Mouse (Mus musculus): ENCODE measurements around the gene Mtor.

Gene Mtor

DNA sequence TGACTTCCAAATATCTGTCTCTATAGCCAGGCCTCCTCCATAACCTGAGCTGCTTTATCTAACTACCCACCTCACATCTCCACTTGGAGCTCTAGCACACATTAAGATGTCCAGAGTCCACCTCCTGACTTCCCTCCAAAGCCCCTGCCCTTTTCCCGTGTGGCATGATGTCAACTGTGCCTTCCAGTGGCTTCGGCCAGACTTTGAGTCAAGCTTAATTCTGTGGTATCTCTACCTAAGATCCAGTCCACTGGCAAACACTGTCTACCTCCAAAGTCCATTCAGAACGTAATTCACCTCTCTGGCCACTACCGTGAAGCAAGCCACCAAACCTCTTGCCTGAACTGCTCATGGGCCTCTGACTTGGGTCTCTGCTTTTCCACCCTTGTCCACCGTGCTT lies 6.5 kb upstream of the Mtor start:
- DNase-seq (ENCODE audit: low spot score in 2 of 2): no peak

DNA sequence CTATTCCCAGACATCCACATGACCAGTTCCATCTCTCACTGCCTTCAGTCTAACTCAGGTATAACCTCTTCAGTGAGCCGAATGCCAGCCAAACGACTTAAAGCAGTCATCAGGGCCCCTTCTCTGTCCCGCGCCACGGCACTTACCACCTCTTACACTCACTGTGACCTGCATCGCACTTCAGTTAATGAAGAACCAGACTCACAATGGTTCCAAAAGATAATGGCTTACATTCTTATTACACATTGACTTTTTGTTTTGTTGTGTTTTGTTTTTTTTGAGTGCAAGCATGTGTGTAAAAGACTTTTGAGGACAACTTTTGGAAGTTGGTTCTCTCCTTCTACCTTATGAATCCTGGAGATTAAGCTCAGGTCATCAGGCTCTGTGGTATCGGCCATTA lies 5.8 kb upstream of the Mtor start:
- DNase-seq (ENCODE audit: low spot score in 2 of 2): no peak

DNA sequence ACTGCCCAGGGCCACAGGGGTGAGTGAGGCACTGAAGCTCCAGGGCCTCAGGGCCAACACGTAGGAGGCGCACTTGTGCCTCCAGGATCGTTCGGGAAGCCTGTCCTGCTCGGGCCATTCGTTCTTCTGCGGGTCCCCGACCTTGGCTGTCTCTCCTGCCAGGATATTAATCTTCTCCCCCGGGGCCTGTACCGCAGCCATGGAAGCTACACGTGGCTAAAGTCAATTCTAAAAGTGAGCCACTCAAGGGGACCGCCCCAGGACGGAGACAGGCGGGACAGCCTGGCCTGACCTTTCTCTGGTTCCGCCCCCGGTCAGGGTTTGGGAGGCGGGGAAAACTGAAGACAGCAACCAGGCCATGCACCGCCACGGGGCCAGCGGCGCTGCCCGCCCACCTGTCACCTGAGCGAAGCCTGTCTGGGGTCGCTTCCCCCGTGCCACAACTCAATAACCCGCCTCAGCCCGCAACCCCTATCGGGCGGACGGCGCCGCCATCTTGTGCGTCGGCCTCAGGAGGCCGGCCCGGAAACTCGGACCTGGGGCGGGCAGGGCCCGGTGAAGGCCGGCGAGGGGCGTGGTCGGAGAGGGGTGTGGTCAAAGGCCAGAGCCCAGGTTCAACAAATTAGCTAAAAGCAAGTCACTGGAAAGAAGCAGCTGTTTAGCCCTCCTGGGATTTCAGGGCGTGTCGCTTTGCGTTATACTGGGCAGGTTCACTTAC lies 4.0 kb upstream of the Mtor start, which contains the start of gene Ubiad1:
Gene Ubiad1 (minus strand): TSS at position 522 of the 718 bp plus-strand sequence.
- DNase-seq (ENCODE audit: low spot score in 2 of 2): peak; percentile 72 to 74

DNA sequence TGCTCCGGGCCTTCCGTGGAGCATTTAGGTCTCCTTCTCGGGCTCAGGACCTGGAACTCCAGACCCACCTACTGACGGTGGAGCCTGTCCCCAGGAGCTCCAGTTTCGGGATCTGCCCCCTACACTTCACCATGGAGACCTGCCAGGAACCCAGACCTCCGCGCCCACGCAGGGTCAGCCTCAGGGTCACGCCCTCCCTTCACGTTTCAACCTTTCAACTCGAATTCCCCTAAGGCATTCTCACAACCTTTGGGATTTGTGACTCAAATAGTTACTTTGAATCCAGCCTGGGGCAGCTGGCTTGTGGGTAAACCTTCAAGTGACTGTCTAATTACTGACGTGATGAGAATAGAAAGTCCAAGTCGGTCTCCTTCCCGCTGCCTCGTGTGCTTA lies 438 bp downstream of the Mtor start:
- DNase-seq (ENCODE audit: low spot score in 2 of 2): peak in 1 of 2 experiments; percentile 28

DNA sequence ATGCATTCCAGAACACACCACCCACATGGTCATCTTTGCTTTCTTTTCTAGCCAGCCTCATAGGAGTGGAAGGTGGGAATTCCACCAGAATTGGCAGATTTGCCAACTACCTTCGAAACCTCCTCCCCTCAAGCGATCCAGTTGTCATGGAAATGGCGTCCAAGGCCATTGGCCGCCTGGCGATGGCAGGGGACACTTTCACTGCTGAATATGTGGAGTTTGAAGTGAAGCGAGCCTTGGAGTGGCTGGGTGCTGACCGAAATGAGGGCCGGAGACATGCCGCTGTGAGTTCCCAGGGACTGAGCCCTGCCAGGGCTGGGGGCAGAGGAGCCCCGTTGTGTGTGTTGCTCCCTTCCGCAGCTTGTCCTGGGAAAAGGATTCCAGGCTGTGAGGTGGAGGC lies 5.3 kb downstream of the Mtor start:
- DNase-seq (ENCODE audit: low spot score in 2 of 2): no peak

DNA sequence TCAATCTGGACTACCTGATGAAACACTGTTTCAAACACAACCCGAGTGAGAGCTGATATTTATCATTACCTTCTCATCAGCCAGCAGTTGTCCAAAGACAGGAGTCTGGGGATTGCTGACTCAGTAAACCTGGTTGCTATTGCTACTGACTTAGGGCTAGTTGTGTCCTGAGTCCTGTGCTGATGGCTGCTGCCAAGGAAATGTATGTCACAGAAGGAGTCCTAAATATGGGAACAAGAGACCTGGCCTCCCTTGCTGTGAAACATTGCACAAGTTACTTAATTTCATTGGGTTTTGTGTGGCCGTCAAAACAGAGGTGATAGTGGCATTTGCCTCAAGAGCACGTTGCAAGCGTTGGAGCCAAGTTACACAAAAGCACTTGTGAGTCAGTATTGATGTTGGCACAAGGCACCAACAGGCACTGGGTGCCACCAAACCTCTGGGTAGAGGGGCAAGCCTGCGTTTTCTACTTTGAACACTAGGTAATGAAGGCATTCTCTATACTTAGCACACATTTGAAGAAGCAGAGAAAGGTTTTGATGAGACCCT lies 7.1 kb downstream of the Mtor start:
- no peak for DNase-seq (ENCODE audit: low spot score in 2 of 2)

DNA sequence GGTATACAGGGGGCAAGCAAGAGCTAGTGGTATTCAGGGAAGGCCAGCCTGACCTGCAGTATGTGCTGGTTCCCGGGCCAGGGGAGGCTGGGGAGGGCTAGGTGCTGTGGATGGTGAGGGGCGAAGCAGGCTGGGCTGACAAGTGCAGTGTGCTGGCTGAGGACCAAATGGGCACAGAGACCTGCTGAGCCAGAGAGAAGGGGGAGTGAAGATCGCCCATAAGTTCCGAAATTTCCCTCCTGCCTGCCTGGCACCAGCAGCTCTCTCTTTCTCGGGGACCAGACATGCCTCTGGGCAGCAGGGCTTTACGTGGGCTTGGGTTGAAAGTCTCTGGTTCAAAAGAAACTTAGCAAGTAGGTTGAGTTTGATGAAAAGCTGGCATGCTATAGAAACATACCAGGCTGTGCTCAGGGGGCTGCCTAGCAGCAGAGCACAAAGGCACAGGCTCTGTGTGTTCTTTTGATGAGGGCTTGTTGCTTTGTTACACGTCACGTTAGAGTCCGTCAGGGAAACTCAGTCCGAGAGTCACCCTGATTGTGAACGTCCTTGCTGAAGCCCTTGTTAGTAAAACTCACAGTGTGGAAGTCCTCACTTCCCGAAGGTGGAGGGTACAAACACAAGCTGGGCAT lies 12.4 kb downstream of the Mtor start:
- no peak for DNase-seq (ENCODE audit: low spot score in 2 of 2)

DNA sequence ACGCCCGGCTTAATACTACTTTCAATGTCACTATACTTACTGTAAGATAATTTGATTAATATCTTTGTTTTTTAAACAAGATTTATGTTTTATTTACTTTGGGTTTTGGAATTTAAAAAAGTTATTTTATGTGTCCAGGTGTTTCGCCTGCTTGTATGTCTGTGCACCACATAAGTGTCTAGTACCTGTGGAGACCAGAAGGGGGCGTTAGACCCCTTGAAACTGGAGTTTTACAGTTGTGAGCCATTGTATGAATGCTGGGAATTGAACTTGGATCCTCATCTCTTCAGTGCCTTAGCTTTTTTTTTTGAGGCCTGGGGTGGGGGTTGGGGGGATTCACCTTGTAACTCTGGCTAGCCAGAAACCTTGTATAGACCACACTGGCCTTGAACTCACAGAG lies 13.4 kb downstream of the Mtor start:
- DNase-seq (ENCODE audit: low spot score in 2 of 2): no peak

DNA sequence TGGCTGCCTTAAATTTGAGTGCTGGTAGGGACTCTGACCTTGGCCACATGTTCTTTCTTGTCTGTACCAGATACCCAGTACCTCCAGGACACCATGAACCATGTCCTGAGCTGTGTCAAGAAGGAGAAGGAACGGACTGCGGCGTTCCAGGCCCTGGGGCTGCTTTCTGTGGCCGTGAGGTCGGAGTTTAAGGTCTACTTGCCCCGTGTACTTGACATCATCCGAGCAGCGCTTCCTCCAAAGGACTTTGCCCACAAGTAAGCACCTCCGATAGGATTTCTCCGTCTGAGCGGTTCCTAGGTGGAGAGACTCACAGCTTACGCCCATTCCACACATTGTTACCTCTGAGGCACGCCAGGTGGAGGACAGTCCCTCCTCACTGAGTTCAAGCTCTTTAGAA lies 14.3 kb downstream of the Mtor start:
- no peak for DNase-seq (ENCODE audit: low spot score in 2 of 2)

DNA sequence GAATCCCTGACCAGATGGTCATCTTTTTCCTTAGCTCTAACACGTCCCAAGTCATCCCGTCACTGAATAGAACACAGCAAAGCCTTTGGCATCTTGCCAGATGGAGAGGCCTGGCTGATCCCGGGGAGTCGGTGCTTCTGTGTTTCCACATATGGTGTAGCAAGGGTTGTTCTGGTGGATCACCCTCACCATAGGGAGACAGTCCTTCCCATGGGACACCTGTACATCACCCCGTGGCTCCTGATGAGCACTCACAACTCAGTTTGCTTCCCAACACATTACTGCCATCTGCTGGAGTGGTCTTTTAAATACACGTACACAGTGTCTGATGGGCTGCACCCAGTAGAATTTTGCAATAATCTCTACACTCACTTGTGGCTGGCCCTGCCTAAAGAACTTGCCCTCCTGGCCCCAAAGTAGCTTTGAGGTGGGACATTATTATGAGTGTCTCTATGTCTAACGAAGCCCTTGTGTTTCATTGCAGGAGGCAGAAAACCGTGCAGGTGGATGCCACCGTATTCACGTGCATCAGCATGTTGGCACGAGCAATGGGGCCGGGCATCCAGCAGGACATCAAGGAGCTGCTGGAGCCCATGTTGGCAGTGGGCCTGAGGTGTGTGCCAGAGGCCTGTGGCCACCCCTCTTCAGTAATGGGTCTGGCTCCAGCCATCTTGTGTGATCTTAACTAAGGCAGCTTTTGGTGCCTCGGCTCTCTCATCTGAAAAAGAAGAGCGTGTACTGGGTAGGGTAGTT lies 15.0 kb downstream of the Mtor start:
- DNase-seq (ENCODE audit: low spot score in 2 of 2): peak in 1 of 2 experiments; percentile 48

DNA sequence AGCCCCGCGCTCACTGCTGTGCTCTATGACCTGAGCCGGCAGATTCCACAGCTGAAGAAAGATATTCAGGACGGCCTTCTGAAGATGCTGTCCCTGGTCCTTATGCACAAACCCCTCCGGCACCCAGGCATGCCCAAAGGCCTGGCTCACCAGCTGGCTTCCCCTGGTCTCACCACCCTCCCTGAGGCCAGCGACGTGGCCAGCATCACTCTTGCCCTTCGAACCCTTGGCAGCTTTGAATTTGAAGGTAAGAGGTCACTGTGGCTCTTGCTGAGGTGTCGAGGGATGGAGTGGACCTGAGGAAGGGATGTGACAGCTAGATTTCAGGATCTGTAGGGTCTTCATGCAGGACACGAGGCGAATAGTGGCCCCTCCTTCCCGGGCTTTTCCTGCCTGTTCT lies 15.9 kb downstream of the Mtor start:
- no peak for DNase-seq (ENCODE audit: low spot score in 2 of 2)

DNA sequence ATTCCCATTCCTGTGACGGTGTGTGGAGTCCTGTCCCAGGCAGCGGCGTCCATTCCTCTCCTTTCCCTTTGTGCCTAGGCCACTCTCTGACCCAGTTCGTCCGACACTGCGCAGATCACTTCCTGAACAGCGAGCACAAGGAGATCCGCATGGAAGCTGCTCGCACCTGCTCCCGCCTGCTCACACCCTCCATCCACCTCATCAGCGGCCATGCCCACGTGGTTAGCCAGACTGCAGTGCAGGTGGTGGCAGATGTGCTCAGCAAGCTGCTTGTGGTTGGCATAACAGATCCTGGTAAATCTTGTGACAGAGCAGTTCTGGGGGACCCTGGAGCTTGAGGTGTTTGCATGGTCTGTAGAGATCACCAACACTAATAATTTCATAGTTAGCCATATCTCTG lies 16.5 kb downstream of the Mtor start:
- DNase-seq (ENCODE audit: low spot score in 2 of 2): no peak

DNA sequence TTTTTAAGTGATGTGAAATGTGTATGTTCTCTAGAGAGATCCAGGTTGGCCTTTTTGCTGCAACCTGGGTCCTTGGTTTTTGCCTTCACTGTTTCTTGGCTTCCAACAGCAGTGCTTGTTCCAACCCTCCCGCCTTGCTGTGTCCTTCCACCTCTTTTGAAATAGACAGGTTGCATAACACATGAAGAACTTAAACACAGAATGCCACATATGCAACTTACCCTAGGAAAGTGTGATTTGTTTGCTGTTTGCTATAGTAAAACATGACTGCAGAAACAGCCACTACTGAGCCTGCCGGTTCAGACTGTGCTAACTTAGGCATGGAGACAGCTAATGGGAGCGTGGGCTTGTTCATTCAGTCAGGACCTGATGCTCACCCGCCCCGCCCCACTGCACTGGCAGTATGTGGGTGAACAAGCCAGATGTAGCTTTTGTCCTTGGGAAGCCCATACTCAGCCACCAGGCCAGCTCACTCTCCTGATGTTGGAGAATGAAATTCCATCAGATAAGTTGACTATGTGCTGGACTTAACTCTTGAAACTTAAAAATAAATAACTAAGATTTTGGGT lies 18.2 kb downstream of the Mtor start:
- DNase-seq (ENCODE audit: low spot score in 2 of 2): no peak

DNA sequence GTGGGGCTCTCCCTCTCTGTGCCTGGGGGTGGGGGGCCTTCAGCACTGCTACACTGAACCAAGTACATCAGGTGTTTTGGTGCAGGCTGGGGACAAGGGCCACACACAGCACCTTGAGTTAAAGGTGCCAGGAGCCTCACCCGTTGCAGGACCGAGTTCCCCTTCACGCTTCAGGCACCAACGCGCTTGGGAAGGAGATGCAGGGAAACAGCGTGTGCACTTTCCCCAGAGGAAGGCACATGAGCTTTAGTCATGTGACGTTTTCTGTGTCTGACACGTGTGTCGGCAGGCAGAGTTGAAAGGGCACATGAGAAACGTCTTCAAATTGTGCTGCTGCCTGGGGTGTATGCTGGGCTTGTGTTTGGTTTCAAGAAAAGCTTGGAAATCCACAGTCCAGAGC lies 20.0 kb downstream of the Mtor start:
- DNase-seq (ENCODE audit: low spot score in 2 of 2): no peak

DNA sequence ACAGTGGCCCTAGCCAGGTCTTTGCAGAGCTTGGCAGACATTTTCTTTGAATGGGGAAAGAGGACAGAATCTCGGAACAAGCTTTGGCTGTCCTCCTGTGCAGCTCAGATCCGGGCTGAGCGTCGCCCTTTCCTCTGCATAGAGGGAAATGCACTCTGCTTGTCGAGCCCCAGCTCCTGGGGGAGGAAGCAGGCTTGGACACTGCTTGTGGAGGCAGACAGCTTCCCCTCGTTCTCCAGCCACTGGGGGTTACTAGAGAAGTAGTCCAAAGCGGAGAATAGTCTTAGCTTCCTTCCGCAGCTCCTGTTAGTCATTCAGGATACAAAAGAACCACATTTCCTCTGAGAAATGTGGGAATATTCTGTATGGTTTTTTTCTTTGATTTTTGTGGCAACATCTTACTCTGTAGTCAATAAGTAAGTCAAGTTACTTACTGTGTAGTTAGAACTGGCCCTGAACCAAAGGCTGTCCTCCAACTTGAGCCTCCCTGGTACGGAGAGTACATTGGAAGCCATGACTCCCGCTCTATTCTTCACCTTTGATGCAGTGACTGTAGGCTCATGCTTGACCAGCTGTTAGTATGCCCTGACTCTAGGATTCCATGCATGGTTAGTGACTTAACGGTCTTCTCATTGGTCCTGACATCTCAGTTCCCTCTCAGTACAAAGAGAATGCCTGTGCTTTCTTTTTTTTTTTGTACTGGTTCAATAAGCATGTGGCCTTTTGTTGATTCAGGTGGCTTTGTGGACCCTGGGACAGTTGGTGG lies 21.3 kb downstream of the Mtor start:
- DNase-seq (ENCODE audit: low spot score in 2 of 2): no peak

DNA sequence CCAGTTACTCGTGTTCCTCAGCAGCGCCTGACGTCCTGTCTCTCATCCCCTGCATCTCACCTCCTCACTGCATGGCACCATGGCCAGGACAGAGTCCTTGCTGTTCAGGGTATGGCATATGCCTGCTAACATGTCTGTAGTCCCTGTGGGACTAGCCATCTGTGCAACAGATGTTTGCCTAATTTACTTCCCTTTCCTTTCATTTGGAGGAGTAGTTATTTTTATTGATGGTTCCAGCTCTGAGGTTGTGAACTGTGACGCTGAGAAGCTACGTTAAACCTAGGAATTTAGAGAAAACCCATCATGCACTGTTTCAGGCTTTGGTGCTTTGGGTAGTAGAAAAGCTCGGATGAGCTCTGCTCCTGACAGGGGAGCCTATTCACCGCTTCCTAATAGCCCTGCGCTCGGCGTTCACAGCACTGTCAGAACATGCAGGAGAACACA lies 23.0 kb downstream of the Mtor start:
- no peak for DNase-seq (ENCODE audit: low spot score in 2 of 2)

DNA sequence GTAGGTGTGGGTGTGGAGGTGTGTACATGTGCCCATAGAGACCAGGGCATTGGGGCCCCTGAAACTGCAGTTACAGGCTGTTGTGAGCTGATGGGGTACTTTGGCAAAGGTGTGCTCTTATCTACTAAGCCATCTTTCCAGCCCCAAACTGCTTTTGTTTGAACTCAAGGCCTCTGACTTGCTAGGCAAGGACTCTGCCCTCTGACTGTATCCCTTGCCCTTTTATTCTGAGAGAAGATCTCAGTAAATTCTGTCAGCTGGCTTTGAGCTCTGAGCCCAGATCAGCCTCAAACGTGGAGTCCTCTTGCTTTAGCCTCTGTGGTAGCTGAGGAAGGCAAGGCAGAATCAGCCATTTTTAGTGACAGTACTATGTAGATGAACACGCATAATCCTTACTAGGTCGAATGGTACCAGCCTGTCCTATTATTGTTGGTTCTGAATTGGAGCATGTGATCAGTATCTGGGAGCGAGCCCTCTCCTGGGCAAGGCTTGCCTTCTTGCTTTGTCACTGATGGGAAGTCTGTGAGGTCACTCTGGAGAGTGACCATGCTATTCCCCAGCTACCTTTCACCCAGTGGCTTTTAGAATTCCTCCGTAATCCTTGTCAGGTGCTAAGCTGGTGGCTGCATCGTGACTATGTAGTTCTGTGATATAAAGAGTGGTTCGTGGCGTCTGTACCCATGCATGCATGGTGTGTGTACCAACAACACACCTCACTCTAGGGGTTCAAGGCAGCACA lies 24.2 kb downstream of the Mtor start:
- DNase-seq (ENCODE audit: low spot score in 2 of 2): no peak

DNA sequence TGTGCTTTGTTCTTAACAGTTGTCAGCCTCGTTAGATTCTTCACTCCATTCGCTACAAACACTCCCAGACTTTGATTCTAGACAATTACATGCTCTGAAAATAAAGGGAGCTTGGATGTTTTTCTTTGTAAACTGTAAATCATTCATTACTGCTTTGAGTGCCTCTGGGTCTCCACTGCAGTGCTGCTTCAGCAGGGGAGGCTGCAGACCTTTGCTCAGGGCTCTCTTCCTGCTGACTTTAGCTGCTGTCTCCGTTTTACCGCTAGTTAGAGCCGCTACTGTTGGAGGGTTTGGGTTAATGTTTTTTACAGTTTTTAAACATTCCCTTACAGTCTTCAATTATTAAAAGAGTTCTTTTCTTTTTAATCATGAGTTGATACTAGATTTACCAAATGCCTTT lies 25.1 kb downstream of the Mtor start:
- DNase-seq (ENCODE audit: low spot score in 2 of 2): no peak

DNA sequence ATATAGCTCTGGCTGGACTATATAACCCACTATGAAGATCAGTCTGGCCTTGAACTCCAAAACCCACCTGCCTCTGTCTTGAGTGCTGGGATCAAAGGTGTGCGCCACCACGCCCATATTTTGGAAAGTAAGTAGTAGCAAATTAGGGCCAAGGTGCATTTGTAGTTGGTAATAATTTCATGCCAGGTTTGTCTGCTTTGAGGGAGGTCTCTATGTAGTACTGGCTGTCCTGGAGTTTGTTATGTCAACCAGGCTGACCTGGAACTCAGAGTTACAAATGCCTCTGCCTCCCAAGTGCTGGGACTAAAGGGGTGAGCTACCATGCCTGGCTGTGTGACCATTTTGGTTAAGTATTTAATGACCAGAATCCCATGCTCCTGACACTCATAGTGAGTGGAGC lies 31.8 kb downstream of the Mtor start:
- no peak for DNase-seq (ENCODE audit: low spot score in 2 of 2)

DNA sequence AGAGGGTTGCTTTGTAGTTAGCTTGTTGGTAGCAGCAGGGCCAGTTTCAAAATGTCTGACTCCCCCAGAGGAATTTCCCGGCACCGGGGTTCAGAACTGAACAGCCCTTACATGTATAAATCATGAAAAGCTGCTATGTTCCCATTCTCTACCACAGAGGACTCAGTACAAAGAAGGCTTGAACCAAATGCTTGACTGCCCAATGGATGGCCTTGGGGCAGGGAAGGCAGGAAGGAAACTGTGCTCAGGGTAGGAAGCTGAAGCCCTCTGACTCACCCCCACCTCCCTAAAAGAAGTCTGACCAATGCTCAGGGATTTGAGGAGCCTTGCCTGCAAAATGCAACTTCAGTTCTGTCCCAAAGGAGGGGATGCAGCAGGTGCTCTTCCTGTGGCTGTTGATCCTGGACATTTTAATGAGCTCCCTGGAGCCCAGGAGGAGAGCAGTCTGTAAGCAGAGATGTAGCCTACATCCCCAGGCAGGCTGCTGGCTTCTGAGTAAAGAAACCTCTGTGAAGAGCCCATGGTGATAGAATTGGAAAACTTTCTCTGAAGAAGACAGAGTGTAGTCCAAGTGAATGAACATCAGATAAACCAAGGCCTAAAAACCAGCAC lies 33.3 kb downstream of the Mtor start:
- no peak for DNase-seq (ENCODE audit: low spot score in 2 of 2)

Data from frontal cortex, postnatal 36 days (tissue).